Mouse (Mus musculus) inflammation-experienced regulatory T-cells, adult 6 months (primary cell): ENCODE data around the gene Casq1. TPM values are rescaled to one million over a fixed set of nuclear protein-coding genes. Genes with fewer than 3 reads are reported as not detected.
A peak's percentile ranks its signal among the peaks of the same experiment; 100 is the strongest.

Source experiments
- ATAC-seq: one replicate; pipeline ENCODE4 v1.8.0; 2017
- polyA plus RNA-seq, 3 experiments: library from polyadenylated mRNA; unstranded; fragments of 100-300 nt; shearing (Covaris generic); gene quantifications; one replicate each; pipeline ENCODE4 v1.2.1; 2017

The Casq1 gene
- polyA plus RNA-seq, 3 experiments from 2014 or later = not detected

GRCm38 (mm10) chr1:172205741-172206087 is 14.0 kb downstream of the Casq1 start:
- peak; percentile 82 for ATAC-seq

DNA sequence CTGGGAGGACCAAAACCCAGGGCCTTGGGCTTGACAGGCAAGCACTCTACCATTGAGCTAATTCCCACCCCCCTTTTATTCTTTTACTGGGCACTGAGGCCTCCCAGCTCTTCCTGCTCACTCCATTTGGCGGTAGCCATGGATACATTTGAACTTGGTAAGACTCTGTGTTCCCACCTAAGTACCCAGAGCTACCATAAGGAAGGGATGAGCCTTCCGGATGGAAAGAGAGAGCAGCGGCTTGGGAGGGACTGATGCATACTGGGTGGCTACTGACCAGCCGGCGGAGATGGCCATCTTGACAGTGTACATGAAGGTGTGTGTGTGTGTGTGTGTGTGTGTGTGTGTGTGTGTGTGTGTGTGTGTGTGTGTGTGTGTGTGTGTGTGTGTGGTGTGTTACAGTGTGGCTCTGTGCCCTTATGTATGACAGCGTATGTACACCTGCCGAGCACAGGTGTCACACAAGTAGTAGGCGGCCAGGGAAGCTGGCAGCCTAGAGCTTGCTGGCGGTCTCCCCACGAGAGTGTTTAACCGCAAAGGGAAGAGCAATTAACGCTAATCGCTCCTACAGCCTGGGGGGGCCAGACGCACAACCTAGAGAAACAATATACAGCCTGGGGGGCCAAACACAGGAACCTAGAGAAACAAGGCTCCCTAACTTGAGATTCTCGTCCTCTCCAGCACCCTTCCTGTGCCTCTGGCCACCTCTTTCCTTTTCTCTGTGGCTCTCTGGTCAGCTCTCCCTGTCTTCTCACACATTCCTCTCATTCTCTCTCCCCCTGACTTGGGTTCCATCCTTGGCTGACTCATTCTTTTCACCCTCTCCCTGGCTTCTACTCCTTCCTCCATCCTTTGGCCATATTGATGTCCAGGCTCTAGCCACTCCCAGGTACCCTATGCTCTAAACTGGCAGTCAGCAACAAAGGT is 14.6 kb downstream of the Casq1 start:
- ATAC-seq = no peak

DNA sequence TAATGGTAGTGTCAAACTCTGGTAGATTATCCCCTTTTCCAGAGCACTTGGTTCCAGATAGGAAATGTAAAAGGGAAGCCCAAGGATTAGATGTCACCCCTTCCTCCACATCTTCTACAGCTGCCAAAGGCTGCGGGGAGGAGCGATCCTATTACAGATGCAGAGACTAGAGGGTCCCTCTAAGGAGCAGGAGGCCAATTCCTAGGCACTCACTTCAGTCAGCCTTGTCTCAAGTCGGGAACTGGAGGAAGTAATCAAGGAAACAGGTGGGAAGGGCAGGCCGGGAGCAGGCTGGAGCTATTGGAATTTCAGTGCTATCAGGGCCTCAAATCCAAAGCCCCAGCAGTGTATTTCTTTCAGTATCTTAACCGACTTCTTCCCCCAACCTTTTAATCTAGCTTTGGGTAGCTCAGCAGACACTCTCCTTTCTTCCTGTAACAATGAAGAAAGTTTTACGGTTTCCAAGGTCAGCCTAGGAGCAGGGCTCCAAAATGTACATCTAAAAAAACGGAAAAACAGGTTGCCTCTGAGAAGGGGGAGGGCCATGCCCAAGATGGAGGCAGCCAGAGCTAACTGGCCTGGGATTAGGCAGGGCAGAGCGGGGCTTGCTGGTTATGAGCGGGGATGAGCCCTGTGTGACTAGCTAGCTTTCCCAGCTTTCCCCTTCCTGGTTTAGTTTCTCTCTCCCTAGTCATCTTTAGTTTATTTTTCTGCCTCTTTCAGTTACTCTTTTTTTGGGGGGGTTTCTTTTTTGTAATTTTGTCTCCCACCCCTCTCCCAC is 15.4 kb downstream of the Casq1 start:
- ATAC-seq = no peak

GRCm38 (mm10) chr1:172203566-172203965 is 16.1 kb downstream of the Casq1 start:
- no peak for ATAC-seq

GRCm38 (mm10) chr1:172202894-172203522 is 16.7 kb downstream of the Casq1 start:
- ATAC-seq = no peak

DNA sequence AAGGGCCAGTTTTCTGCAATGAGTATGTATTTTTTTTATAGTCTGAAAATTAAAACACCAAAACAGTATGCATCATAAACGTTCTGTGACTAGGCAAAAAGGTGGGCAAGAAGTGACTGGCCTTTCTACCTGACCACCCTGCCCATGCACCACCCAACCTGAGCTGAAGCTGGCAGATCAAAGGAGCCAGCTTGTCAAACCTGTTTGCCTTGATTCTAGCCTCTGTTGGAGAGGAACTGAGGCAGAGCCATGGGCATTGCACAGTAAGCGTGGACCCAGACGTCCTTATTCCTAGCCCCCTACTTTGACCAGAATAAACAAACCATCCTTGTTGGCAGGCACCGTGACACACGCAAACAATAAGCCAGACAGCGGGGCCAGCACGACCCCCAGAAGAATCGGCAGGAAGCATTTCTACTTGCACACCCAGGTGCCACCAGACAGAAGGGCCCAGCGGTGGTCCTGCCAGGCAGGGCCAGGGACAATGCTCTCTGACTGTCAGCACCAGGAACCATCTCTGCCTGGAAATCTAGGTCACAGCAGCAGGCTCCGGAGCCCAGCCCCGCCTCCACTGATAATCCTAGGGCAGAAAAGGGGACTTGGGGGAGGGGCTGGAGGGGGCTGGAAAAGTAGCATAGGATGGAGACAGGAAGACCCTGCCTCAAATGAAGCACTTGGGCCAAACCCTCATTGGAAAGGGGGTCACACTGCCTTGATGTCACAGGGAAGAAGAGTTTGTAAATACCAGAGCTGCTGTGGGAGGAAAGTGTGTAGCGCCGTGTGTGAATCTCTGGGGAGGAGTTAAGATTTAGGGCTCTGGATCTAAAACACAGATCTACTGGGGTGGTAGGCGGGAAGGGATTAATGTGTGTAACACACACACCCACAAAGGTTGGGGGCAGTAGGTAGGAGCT is 17.4 kb downstream of the Casq1 start:
- ATAC-seq = no peak

- ATAC-seq = no peak
These were observed 18.7 kb downstream of the Casq1 start for GRCm38 (mm10) chr1:172200871-172201447.

GRCm38 (mm10) chr1:172200161-172200560 is 19.5 kb downstream of the Casq1 start:
- ATAC-seq = no peak

DNA sequence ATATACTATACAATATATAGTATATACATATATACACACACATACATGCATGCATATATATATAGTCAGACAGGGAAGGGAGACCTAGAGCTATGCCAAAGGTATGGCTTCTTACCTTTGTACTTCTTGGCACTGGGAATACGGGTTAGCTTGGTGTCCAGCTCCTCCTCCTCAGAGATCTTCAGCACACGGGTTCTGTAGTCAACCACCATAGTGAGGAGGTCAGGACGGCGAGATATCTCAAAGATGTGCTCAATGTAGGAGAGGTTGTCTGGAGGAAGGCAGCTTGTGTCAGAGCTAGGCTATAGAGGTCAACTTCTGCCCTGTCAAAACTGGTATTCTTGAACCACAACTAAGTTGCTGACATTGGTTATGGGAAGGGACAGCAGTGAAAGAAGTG is 20.7 kb downstream of the Casq1 start:
- no peak for ATAC-seq

- no peak for ATAC-seq
These were observed 21.4 kb downstream of the Casq1 start for GRCm38 (mm10) chr1:172198316-172198715.

DNA sequence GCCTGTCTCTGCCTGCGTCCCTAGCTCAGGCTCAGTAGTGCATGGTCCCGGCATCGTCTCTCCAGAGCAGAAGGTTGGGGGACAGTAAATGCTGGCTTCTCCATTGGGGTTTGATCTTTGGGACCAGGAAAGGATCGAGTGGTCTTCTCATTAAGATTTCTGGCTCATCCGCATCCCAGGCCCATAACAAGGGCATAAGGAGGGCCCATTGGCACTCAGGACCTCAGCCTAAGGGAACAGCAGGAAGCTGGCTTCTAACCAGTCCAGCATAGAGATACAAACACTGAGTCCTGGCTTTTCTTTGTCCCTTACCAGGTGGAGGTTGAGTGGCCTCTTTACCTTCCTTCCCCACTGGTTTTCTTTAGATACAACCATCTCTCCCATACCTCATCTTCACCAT is 21.8 kb downstream of the Casq1 start:
- no peak for ATAC-seq

- peak; percentile 54 for ATAC-seq
These were observed 22.5 kb downstream of the Casq1 start for GRCm38 (mm10) chr1:172197146-172197545.

DNA sequence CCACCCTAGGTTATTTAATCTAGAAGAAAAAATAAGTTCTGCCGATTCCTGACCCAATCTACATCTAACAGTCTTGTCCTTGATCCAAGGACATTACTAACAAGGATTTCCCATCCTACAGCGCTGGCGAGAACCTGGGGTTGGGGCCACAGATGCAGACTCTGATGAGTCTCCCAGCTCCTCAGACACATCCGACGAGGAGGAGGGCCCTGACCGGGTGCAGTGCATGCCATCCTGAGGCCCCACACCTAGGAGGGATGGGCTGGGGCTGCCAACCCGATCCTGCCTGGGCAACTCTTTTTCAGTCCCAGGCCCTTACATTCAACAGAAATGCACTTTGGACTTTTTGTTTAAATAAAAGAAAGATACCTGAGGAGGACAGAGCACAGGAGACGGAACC is 25.2 kb downstream of the Casq1 start:
- no peak for ATAC-seq

DNA sequence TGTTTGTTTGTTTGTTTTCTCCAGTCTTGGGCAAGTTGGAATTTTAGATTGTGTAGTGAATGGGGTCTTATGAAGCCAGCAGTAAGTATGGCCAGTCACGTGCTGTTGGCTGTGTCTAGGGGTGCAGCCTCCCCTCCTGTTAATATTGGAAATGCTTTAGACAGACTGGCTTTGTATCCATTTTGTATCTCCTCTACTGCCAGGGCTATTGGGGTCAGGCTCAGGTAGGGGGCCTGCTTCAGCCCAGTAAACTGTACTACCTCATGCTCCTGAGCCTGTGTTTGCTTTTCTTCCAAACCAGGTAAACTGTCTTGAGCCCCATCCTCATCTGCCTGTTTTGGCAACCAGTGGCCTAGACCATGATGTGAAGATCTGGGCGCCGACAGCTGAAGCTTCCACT is 27.5 kb downstream of the Casq1 start:
- ATAC-seq = no peak

GRCm38 (mm10) chr1:172191578-172191977 is 28.1 kb downstream of the Casq1 start:
- no peak for ATAC-seq

- no peak for ATAC-seq
These were observed 30.8 kb downstream of the Casq1 start for GRCm38 (mm10) chr1:172188891-172189290.

DNA sequence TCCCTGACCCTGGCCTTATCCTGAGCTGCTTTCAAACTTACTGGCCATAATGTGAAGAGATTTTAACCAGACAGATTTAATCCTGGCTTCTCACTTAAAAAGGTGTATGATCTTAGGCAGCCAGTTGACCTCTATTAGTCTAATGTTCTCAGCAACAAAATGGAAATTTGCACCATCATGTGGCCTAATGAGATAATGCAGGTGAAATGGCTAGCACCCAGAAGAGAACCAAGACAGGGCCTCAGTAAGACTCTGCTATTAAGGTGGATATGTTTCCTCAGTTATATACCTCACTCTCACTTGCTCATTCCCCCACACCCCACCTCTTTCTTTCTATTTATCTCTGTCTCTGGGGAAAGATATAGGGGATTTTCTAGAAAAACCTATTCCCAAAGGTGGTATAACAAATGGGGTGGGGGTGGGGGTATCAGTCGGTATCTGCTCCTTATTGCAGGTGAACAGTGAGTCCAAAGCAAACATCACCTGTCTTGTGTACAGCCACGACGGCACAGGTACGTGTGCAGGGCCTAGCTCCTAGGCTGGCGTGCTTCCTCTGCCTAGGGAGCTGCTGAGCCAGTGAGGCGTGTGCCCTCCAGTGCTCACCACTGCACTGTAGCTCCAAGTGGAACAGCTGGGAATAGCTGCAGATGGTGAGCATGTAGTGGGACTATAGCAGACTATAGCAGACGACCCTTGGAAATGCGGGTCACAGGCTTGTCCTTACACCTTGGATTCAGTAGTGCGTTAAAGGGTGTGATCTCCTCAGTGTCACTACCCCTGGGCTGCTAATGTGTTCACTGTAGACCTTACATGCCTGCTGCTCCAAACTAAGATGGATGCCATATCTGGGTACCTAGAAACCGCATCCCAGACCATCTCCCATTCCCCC is 33.0 kb downstream of the Casq1 start:
- ATAC-seq = no peak

GRCm38 (mm10) chr1:172183915-172184314 is 35.8 kb downstream of the Casq1 start:
- no peak for ATAC-seq

- no peak for ATAC-seq
These were observed 36.6 kb downstream of the Casq1 start for GRCm38 (mm10) chr1:172183056-172183455.

DNA sequence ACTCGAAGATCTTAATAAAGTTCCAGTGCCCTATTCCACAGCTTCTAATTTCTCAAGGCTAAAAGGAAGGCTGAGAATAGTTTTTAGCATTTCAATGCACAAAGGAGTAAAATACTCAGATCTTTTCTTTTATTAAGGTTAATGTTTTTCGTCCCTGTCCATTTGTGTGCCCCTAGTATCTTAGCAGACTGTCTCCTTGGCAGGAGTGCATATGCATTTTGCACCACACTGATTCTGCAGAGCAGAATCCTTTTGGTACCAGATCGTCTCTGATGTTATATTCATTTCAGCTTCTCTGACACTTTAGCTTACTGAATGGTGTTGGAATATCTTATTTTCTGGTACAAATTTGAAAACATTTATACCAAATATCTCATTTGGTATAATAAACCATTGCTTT is 37.9 kb downstream of the Casq1 start:
- no peak for ATAC-seq

DNA sequence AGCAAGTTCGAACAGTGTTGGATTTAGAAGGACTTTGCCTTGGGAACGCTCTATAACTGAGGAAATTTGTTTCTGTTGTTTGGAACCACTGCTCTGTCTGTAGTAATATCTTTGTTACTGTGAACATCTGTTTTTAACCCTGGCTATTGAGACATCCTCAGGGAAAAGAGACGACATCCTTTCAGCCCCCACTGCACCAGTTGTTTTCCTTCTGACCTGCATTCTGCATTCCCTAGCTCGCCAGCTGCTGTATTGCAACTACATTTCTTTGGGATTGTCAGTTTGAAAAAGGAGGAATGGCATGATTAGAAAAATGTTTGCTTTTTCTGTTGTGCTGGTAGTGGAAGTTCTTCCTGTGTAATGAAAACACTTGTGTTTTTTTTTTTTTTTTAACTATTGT is 38.8 kb downstream of the Casq1 start:
- no peak for ATAC-seq
